Mouse (Mus musculus) CH12.LX (cell line): ENCODE results near the gene Dctn1. TPM values are rescaled to one million over a fixed set of nuclear protein-coding genes. Genes with fewer than 3 reads are reported as not detected.

ENCODE experiments used
- DNase-seq: peaks from one replicate; pipeline ENCODE4 v3.0.0-alpha.2; 2013; ENCODE audit errors: extremely low read depth
- H3K27ac ChIP-seq: 2 replicates; pipeline ENCODE4 v1.5.1; 2012; ENCODE audit warnings: low read depth, mild to moderate bottlenecking, control low read depth, moderate library complexity; ENCODE audit not compliant: insufficient read depth
- H3K27me3 ChIP-seq: replicated peaks from 2 replicates; pipeline ENCODE3; 2012; ENCODE audit warnings: inconsistent platforms
- H3K36me3 ChIP-seq, 2 experiments: replicated peaks in 1 of 2; 2 replicates each; pipeline versions ENCODE3 to v1.6.1; 2012; ENCODE audit warnings: inconsistent platforms in 1 of 2, low read length in 1 of 2, mild to moderate bottlenecking in 1 of 2, mixed read lengths in 1 of 2, moderate library complexity in 1 of 2; ENCODE audit not compliant: control insufficient read depth in 1 of 2, insufficient read depth in 1 of 2
- H3K4me1 ChIP-seq, 2 experiments: 2 replicates each; pipeline ENCODE4 v1.6.1; 2012; ENCODE audit warnings: inconsistent platforms in 1 of 2, moderate library complexity in 1 of 2; ENCODE audit not compliant: insufficient read depth in 2 of 2, control insufficient read depth in 1 of 2
- H3K4me2 ChIP-seq: 2 replicates; pipeline ENCODE4 v1.6.1; 2012; ENCODE audit warnings: low read depth, mild to moderate bottlenecking, control low read depth; ENCODE audit not compliant: poor library complexity, insufficient read depth, severe bottlenecking
- H3K4me3 ChIP-seq, 3 experiments: fragments of 150-350 bp in 1 of 3; sonication (generic) in 1 of 3; replicated peaks in 1 of 3; 2 replicates each; pipeline versions ENCODE3 to v1.5.1; 2011 to 2012; ENCODE audit warnings: low read depth in 2 of 3, low read length in 2 of 3, mild to moderate bottlenecking in 2 of 3, moderate library complexity in 2 of 3, control low read depth in 1 of 3, improper control_type of control experiment in 1 of 3, inconsistent platforms in 1 of 3, mixed read lengths in 1 of 3; ENCODE audit not compliant: poor library complexity in 1 of 3
- H3K79me2 ChIP-seq: replicated peaks from 2 replicates; pipeline ENCODE4 v1.6.1; 2012; ENCODE audit warnings: mild to moderate bottlenecking, moderate library complexity; ENCODE audit not compliant: control insufficient read depth, poor library complexity, insufficient read depth, severe bottlenecking; ENCODE audit errors: extremely low read depth
- H3K9ac ChIP-seq: 2 replicates; pipeline ENCODE4 v1.6.1; 2012; ENCODE audit warnings: low read depth, mild to moderate bottlenecking, control low read depth, moderate library complexity; ENCODE audit not compliant: insufficient read depth
- H3K9me3 ChIP-seq: replicated peaks from 2 replicates; pipeline ENCODE3; 2012; ENCODE audit warnings: low read length, inconsistent platforms, mixed read lengths
- IRF4 ChIP-seq: IDR thresholded peaks from 2 replicates; pipeline ENCODE4 v1.6.1; 2014; ENCODE audit warnings: low read depth, mild to moderate bottlenecking, inconsistent platforms, low read length, improper control_type of control experiment
- MYC ChIP-seq: IDR thresholded peaks from 2 replicates; pipeline ENCODE4 v1.6.1; 2011; ENCODE audit warnings: low read depth, mild to moderate bottlenecking, improper control_type of control experiment, low read length
- NRF1 ChIP-seq: IDR thresholded peaks from 2 replicates; pipeline ENCODE4 v1.6.1; 2014; ENCODE audit warnings: low read depth, mild to moderate bottlenecking, inconsistent platforms, low read length, improper control_type of control experiment, moderate library complexity
- PAX5 ChIP-seq: IDR thresholded peaks from 2 replicates; pipeline ENCODE4 v1.6.1; 2012; ENCODE audit warnings: low read length, inconsistent platforms, mixed read lengths
- SMC3 ChIP-seq: IDR thresholded peaks from 2 replicates; pipeline ENCODE4 v1.6.1; 2011; ENCODE audit warnings: low read depth, low read length, improper control_type of control experiment
- TBP ChIP-seq: conservative IDR thresholded peaks from 2 replicates; pipeline ENCODE4 v1.6.1; 2011; ENCODE audit warnings: low read depth, low read length, improper control_type of control experiment
- USF2 ChIP-seq: conservative IDR thresholded peaks from 2 replicates; pipeline ENCODE4 v1.6.1; 2011; ENCODE audit warnings: low read depth, low read length, improper control_type of control experiment
- ZKSCAN1 ChIP-seq: IDR thresholded peaks from 2 replicates; pipeline ENCODE4 v1.6.1; 2012; ENCODE audit warnings: low read depth, inconsistent platforms, low read length, improper control_type of control experiment, borderline replicate concordance
- ZMIZ1 ChIP-seq: IDR thresholded peaks from 2 replicates; pipeline ENCODE4 v1.6.1; 2012; ENCODE audit warnings: low read depth, mild to moderate bottlenecking, inconsistent platforms, low read length, improper control_type of control experiment
- ZNF384 ChIP-seq: IDR thresholded peaks from 2 replicates; pipeline ENCODE4 v1.6.1; 2012; ENCODE audit warnings: low read depth, low read length, improper control_type of control experiment, inconsistent platforms
- dilution Hi-C: fragments of 300-500 bp; cut with MboI; formaldehyde crosslinking; loops from 2 replicates; pipeline ENCODE4 v1.14.3; 2020; ENCODE audit warnings: low sequenced_read_pairs; ENCODE audit not compliant: extremely low pct_unique_long_range_greater_than_20kb, extremely low pct_ligation_motif_present
- in situ Hi-C: fragments of 300-500 bp; cut with MboI; formaldehyde crosslinking; loops from 3 replicates; pipeline ENCODE4 v1.14.3; 2019; ENCODE audit warnings: low sequenced_read_pairs, low pct_ligation_motif_present, low pct_unique_long_range_greater_than_20kb, mixed read lengths
- polyA plus RNA-seq: library from polyadenylated mRNA; unstranded; fragments of >175 nt; gene quantifications from 2 replicates; pipeline ENCODE4 v1.2.1, GENCODE M21; 2012; ENCODE audit warnings: low read depth; ENCODE audit not compliant: insufficient read length
- total RNA-seq, 2 experiments: library from RNA; depleted of rRNA; stranded (reverse); fragments of 300-350 nt in 1 of 2; fragments of >200 nt in 1 of 2; gene quantifications; 2 replicates each; pipeline ENCODE4 v1.2.3; 2012 to 2014

Dctn1 gene
- total and polyA plus RNA-seq, 3 experiments: 12.8 to 36.4 (median 19.8) TPM

DNA sequence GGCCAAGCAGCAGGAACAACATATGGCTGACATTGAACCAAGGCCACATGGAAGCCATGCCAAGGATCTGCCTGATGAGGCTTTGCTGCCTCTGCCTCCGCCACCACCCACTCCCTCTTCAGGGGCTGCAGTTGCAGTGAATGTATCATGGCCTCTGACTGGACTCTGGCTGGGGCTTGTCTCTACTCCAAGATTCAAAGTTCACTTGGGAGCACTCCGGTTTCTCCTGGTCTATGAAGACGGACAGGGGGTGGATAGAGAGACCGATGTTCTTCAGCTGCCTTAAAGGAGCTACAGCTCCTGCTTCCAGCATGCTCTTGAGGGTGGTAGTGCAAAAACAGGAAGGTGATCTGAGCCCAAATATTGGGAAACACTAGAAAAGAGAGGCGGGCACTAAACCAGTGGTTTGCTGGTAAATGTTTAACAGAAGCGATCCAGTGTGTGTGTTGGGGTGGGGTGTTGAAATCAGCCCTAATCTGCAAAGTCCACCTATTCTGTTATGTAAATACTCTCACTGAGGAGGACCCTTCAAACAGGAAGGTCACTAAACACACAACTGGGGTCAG is 34.2 kb upstream of the Dctn1 start:
- no peaks in the 10 kb centered on the region for H3K36me3 ChIP-seq
- in situ Hi-C loops: no loop called here
- no peak overlapping the region for H3K27ac ChIP-seq
- H3K79me2 ChIP-seq: no peaks in the 10 kb centered on the region
- dilution Hi-C loops: no loop called here
- DNase-seq: no peak
- no peak overlapping the region for H3K4me3 ChIP-seq
- peaks cover 0 to 18% of the 10 kb centered on the region in 2 experiments; a peak in 2 of 4 replicates for H3K4me1 ChIP-seq
- H3K9ac ChIP-seq: no peak overlapping the region
- H3K27me3 ChIP-seq: no peaks in the 10 kb centered on the region
- no peak for TF ChIP-seq USF2
- TF ChIP-seq TBP: no peak
- no peak for TF ChIP-seq ZMIZ1
- no peak for TF ChIP-seq MYC
- H3K4me2 ChIP-seq: no peak overlapping the region
- no peaks in the 10 kb centered on the region for H3K9me3 ChIP-seq

DNA sequence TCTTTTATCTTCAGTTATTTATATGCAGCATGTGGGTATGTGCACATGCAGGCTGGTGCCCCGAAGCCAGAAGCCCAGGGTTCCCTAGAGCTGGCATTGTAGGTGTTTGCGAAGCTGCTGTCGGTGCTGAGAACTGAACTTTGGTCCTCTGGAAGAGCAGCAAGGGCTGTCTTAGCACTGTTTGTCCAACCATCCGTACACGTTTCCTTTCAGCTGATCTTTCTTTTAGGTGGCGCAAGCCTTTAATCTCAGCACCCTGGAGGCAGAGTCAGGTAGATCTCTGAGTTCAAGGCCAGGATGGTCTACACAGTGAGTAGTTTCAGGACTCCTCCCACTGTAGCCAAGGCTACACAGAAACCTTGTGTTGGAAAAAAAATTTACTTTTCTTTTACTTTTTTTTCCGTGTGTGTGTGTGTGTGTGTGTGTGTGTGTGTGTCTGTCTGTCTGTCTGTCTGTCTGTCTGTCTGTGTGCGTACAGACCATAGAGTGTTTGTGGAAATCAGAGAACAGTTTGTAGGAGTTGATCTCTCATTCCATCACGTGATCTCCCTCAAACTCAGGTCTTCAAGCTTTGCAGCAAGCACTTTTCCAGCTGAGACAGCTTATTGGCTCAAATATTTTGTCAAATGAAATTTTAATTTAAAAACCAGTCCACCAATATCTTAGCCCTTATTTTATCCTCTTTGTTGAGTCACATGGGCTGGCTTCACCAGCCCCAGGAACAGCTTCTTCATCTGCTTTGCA is 33.4 kb upstream of the Dctn1 start:
- Histone ChIP-seq H3K27me3 (no peaks in the 10 kb centered on the region), H3K9me3 (no peaks in the 10 kb centered on the region), H3K9ac (no peak overlapping the region), H3K4me2 (no peak overlapping the region), H3K27ac (no peak overlapping the region), H3K4me3 (no peak overlapping the region), H3K4me1 (peaks cover 1 to 23% of the 10 kb centered on the region in 2 experiments; a peak in 3 of 4 replicates), H3K36me3 (no peaks in the 10 kb centered on the region), H3K79me2 (no peaks in the 10 kb centered on the region)
- no peak for DNase-seq
- no peak for TF ChIP-seq SMC3
- TF ChIP-seq ZMIZ1: no peak
- TF ChIP-seq ZKSCAN1: no peak
- TF ChIP-seq PAX5: no peak
- no peak for TF ChIP-seq IRF4
- TF ChIP-seq NRF1: no peak
- dilution Hi-C loops (no loop called here), in situ Hi-C loops (no loop called here)

GRCm38 (mm10) chr6:83134226-83134625 is 31.5 kb upstream of the Dctn1 start:
- no peak for DNase-seq
- Histone ChIP-seq H3K27ac (no peak overlapping the region), H3K4me3 (no peak overlapping the region), H3K36me3 (no peaks in the 10 kb centered on the region), H3K9ac (no peak overlapping the region), H3K27me3 (no peaks in the 10 kb centered on the region), H3K4me2 (no peak overlapping the region), H3K4me1 (peaks cover 7 to 31% of the 10 kb centered on the region in 2 experiments; a peak in 3 of 4 replicates), H3K79me2 (no peaks in the 10 kb centered on the region), H3K9me3 (no peaks in the 10 kb centered on the region)
- TF ChIP-seq NRF1: no peak
- 0 out of 2 replicates have a peak, but pooled peaks have one; percentile 39 for TF ChIP-seq ZNF384
- dilution Hi-C loops (no loop called here), in situ Hi-C loops (no loop called here)
